In the genomic region with DNA sequence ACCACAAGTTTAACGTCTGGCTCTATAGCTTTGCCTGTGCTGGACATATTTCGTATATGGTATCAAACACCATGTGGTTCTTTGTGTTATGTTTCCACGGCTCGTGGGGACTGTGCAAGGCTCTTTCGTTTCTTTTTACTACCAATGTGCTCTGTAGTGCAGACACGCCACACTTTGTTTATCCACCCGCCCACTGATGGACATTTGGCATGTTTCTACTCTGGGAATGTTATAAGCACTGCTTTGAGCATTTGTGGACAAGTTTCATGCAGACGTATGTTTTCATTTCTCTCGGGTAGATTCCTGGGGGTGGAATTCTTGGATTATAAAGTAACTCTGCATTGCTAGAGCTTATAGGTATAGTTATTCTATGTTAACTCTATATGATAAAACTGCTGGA, we compare ENCODE assay signal across 34 mouse cellular contexts.
DNase-seq lines count a peak whose midpoint lies in the region; ATAC-seq lines count a peak whose summit lies in the region.
"Had no signal": no experiment of that assay in that cellular context is flagged by ENCODE, and none has a peak within 500 bp of the region (broad histone marks: within the 10 kb centered on the region; RNA-seq: fewer than 3 reads in every experiment).

No protein-coding gene starts in this region.

- peaks cover 15% of the 10 kb centered on the region for H3K4me1 ChIP-seq in embryonic facial prominence, embryonic 15.5 days
- peaks cover 26% of the 10 kb centered on the region for H3K4me1 ChIP-seq in limb, embryonic 15.5 days
- H3K4me1 ChIP-seq in hindbrain, embryonic 13.5 days (replicated peaks), result no peaks in the 10 kb centered on the region
- H3K4me1 ChIP-seq: forebrain, embryonic 13.5 days; hindbrain, embryonic 15.5 days; neural tube, embryonic 12.5 days had no signal

- no peak overlapping the region for H3K4me3 ChIP-seq in embryonic facial prominence, embryonic 15.5 days (replicated peaks)
- no peak overlapping the region for H3K4me3 ChIP-seq in limb, embryonic 15.5 days
- no peak overlapping the region for H3K4me3 ChIP-seq in hindbrain, embryonic 13.5 days
- H3K4me3 ChIP-seq: embryonic facial prominence, embryonic 12.5 days; forebrain, embryonic 13.5 days; gastrocnemius, adult 2 months; heart, embryonic 12.5 days; hindbrain, embryonic 15.5 days; layer of hippocampus, adult 2 months; liver, embryonic 12.5 days; midbrain, embryonic 10.5 days; neural tube, embryonic 12.5 days; stomach, embryonic 15.5 days had no signal

- H3K9me3 ChIP-seq in embryonic facial prominence, embryonic 15.5 days (replicated peaks), result no peaks in the 10 kb centered on the region
- H3K9me3 ChIP-seq in limb, embryonic 15.5 days, result no peaks in the 10 kb centered on the region
- no peaks in the 10 kb centered on the region for H3K9me3 ChIP-seq in hindbrain, embryonic 13.5 days
- H3K9me3 ChIP-seq: embryonic facial prominence, embryonic 12.5 days; forebrain, embryonic 13.5 days; heart, embryonic 12.5 days; hindbrain, embryonic 15.5 days; liver, embryonic 12.5 days; midbrain, embryonic 10.5 days; neural tube, embryonic 12.5 days; stomach, embryonic 15.5 days had no signal

- intact Hi-C loops in left cerebral cortex, postnatal 14 days (cut with DNase I), result no loop called here

- DNase-seq in left cerebral cortex, postnatal 14 days (ENCODE audit: low spot score in 2 of 2), result peak; percentile 25 to 30
- DNase-seq in left cerebral cortex, adult 18-20 months (ENCODE audit: low spot score in 2 of 2), result no peak
- peak; percentile 28 for DNase-seq in NIH3T3 (ENCODE audit: low read depth)
- no peak for DNase-seq in thymus, postnatal 4 days
- no peak for DNase-seq in cerebellum, adult 9-11 months
- DNase-seq: adrenal gland, adult 2 months; B cell, adult 2 months; cerebellum, adult 8-10 months; cerebellum, postnatal 36 days; gastrocnemius, adult 2 months; gastrocnemius, postnatal 36 days; heart, adult 18-20 months; kidney, adult 11 months; kidney, postnatal 25 days; left cerebral cortex, postnatal 4 days; liver, postnatal 0 days; lung, postnatal 14 days; thymus, adult 18-20 months; thymus, postnatal 36 days had no signal

- no peak overlapping the region for H3K27ac ChIP-seq in embryonic facial prominence, embryonic 15.5 days (replicated peaks)
- no peak overlapping the region for H3K27ac ChIP-seq in limb, embryonic 15.5 days
- H3K27ac ChIP-seq in hindbrain, embryonic 13.5 days, result no peak overlapping the region
- H3K27ac ChIP-seq: forebrain, embryonic 13.5 days; hindbrain, embryonic 15.5 days; layer of hippocampus, adult 2 months; liver, embryonic 12.5 days; midbrain, embryonic 10.5 days; neural tube, embryonic 12.5 days; stomach, embryonic 15.5 days had no signal

- no peak for ATAC-seq in embryonic facial prominence, embryonic 15.5 days (ENCODE audit: insufficient number of reproducible peaks, low FRiP score, low TSS enrichment, low read depth)
- no peak for ATAC-seq in limb, embryonic 15.5 days (ENCODE audit: insufficient number of reproducible peaks, low FRiP score, low TSS enrichment, low read depth)
- no peak for ATAC-seq in hindbrain, embryonic 13.5 days (ENCODE audit: low FRiP score)
- ATAC-seq: activated CD4-positive, CD25-positive, alpha-beta regulatory T cell, adult 4 months; forebrain, embryonic 13.5 days; inflammation-experienced regulatory T-cells, adult 6 months; liver, embryonic 12.5 days; liver, postnatal 0 days; midbrain, embryonic 16.5 days had no signal

- no peaks in the 10 kb centered on the region for H3K27me3 ChIP-seq in embryonic facial prominence, embryonic 15.5 days
- H3K27me3 ChIP-seq in limb, embryonic 15.5 days, result no peaks in the 10 kb centered on the region; the same call in 1 of the 2 replicates
- H3K27me3 ChIP-seq in hindbrain, embryonic 13.5 days, result no peaks in the 10 kb centered on the region
- H3K27me3 ChIP-seq: embryonic facial prominence, embryonic 12.5 days; forebrain, embryonic 13.5 days; hindbrain, embryonic 15.5 days; neural tube, embryonic 12.5 days; stomach, embryonic 15.5 days had no signal

- H3K9ac ChIP-seq in embryonic facial prominence, embryonic 15.5 days, result no peak overlapping the region
- H3K9ac ChIP-seq in limb, embryonic 15.5 days, result no peak overlapping the region
- no peak overlapping the region for H3K9ac ChIP-seq in hindbrain, embryonic 13.5 days
- H3K9ac ChIP-seq: embryonic facial prominence, embryonic 12.5 days; forebrain, embryonic 13.5 days; heart, embryonic 12.5 days; hindbrain, embryonic 15.5 days; liver, embryonic 12.5 days; liver, postnatal 0 days; neural tube, embryonic 12.5 days; stomach, embryonic 15.5 days had no signal

- WGBS in embryonic facial prominence, embryonic 15.5 days, result 27% methylated on average over 9 of the region's 9 CpGs
- 25% methylated on average over 9 of the region's 9 CpGs for WGBS in limb, embryonic 15.5 days
- 83% methylated on average over 9 of the region's 9 CpGs for WGBS in hindbrain, embryonic 13.5 days

- H3K36me3 ChIP-seq in embryonic facial prominence, embryonic 15.5 days, result no peaks in the 10 kb centered on the region
- H3K36me3 ChIP-seq in limb, embryonic 15.5 days, result no peaks in the 10 kb centered on the region
- H3K36me3 ChIP-seq in hindbrain, embryonic 13.5 days, result no peaks in the 10 kb centered on the region
- H3K36me3 ChIP-seq: embryonic facial prominence, embryonic 12.5 days; heart, embryonic 12.5 days; hindbrain, embryonic 15.5 days; liver, embryonic 12.5 days; midbrain, embryonic 10.5 days; neural tube, embryonic 12.5 days; stomach, embryonic 15.5 days had no signal

- H3K4me2 ChIP-seq in embryonic facial prominence, embryonic 15.5 days (replicated peaks), result peak overlapping the region; percentile 13
- H3K4me2 ChIP-seq in limb, embryonic 15.5 days, result peak overlapping the region; percentile 2; the same call in 1 of the 2 replicates
- H3K4me2 ChIP-seq in hindbrain, embryonic 13.5 days, result no peak overlapping the region
- H3K4me2 ChIP-seq: embryonic facial prominence, embryonic 12.5 days; forebrain, embryonic 13.5 days; heart, embryonic 12.5 days; hindbrain, embryonic 15.5 days; liver, embryonic 12.5 days; neural tube, embryonic 12.5 days; stomach, embryonic 15.5 days had no signal

Comparison
In these comparisons a context has a peak if more than half of its experiments do, and no peak if none do; other contexts are left out.
1. DNase-seq: peak in left cerebral cortex, postnatal 14 days (2 of 2) and NIH3T3 (single experiment); none in left cerebral cortex, adult 18-20 months (0 of 2), thymus, postnatal 4 days (single experiment) and cerebellum, adult 9-11 months (single experiment).